Mouse (Mus musculus): ENCODE results near the gene Jag2.

DNA sequence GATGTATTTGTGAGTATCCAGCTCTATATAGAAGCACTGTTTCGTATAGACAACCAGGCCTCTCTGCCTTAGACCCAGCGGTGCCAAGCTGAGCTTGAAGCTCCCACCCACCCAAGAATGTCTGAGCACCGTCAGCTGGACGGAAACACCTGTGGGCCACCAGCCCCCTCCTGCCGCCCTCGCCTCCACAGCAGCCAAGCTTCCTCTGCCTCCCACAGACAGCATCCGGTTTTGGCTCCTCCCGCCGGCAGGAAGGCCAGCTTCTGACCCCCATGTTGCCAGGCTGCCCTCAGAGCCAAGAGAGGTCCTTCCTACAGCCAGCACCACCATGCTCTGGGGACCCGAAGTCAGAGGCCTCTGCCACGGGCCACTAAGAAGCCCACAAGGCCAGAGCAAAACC is 15.0 kb downstream of the Jag2 start:
- no peak for TF ChIP-seq POLR2A (IDR thresholded peaks at IDR 0.05; ENCODE audit: insufficient read length, low read depth)
- no peak for TF ChIP-seq MYOG (IDR thresholded peaks at IDR 0.05; ENCODE audit: control insufficient read depth in 1 of 3, insufficient read depth in 1 of 3, insufficient read length in 2 of 3, low read depth in 2 of 3)
- TF ChIP-seq MAX (IDR thresholded peaks at IDR 0.05; ENCODE audit: low read depth), result no peak
- TF ChIP-seq TCF12 (IDR thresholded peaks at IDR 0.05; ENCODE audit: insufficient read depth, poor library complexity, severe bottlenecking), result no peak
